Mouse (Mus musculus): Measurements from ENCODE around the gene Dscam. TPM values are rescaled to one million over a fixed set of nuclear protein-coding genes. Genes with fewer than 3 reads are reported as not detected.

Gene Dscam
- total RNA-seq, 2 experiments from 2014 or later, result 41.2 to 44.9 TPM

GRCm38 (mm10) chr16:96971768-96972167, 198.8 kb downstream of the Dscam start:
- TF ChIP-seq CTCF (IDR thresholded peaks at IDR 0.05), result no peak
- Histone ChIP-seq H3K4me3 (no peak overlapping the region), H3K27ac (no peak overlapping the region)
- intact Hi-C loops (cut with DNase I), result no loop called here
- DNase-seq (ENCODE audit: extremely low spot score in 1 of 2, low spot score in 2 of 2), result no peak

GRCm38 (mm10) chr16:96970412-96970811, 200.1 kb downstream of the Dscam start:
- intact Hi-C loops (cut with DNase I), result no loop called here
- no peak overlapping the region for H3K27ac ChIP-seq
- H3K4me3 ChIP-seq, result no peak overlapping the region
- no peak for TF ChIP-seq CTCF (IDR thresholded peaks at IDR 0.05)
- no peak for DNase-seq (ENCODE audit: extremely low spot score in 1 of 2, low spot score in 2 of 2)

- DNase-seq (ENCODE audit: extremely low spot score in 1 of 2, low spot score in 2 of 2), result no peak
- no peak for TF ChIP-seq CTCF (IDR thresholded peaks at IDR 0.05)
- H3K27ac ChIP-seq, result no peak overlapping the region
- intact Hi-C loops (cut with DNase I), result no loop called here
- no peak overlapping the region for H3K4me3 ChIP-seq
Measured at GRCm38 (mm10) chr16:96969643-96970042, 200.9 kb downstream of the Dscam start.

DNA sequence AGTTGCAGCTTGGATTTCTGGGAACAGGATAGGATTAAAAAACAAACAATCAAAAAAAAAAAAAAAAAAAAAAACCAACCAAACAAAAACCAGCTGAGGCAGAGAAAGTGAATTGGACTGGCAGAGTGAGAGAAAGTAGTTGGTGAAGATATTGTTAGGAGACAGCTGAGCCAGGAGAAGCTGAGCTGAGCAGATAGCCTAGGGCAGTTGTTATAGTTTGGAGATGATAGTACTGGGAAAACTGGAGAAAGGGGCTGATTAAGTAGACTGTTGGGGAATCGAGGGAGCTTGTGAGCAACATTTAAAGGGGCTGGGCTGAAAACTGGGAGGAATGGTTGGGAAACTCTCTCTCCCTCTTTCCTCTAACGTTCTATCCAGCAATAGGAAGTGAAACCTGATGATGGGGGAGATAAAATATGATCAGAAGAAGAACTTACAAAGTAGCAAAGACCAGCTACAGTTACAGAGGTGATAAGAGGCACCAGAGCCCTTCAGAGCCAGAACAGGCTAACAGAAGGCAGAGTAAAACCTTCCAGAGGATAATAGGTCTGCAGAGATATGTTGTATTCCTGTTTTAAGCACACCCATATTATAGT, 201.6 kb downstream of the Dscam start:
- no peak overlapping the region for H3K27ac ChIP-seq
- no peak overlapping the region for H3K4me3 ChIP-seq
- no peak for DNase-seq (ENCODE audit: extremely low spot score in 1 of 2, low spot score in 2 of 2)
- no peak for TF ChIP-seq CTCF (IDR thresholded peaks at IDR 0.05)
- intact Hi-C loops (cut with DNase I), result no loop called here

DNA sequence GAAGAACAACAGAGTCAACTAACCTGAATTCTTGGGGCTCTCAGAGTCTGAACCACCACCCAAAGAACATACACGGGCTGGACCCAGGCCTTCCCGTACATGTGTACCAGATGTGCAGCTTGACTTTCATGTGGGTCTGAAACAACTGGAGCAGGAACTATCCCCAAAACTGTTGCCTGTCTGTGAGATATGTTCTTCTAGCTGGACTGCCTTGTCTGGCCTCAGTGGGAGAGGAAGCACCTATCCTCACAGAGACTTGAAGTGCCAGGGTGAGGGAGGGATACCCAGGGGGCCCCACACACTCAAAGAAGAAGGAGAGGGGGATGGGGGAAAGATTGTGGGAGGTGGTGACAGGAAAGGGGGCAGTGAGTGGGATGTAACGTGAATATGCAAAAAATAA, 210.9 kb downstream of the Dscam start:
- intact Hi-C loops (cut with DNase I), result no loop called here
- Histone ChIP-seq H3K27ac (no peak overlapping the region), H3K4me3 (no peak overlapping the region)
- TF ChIP-seq CTCF (IDR thresholded peaks at IDR 0.05), result no peak
- DNase-seq (ENCODE audit: extremely low spot score in 1 of 2, low spot score in 2 of 2), result no peak

DNA sequence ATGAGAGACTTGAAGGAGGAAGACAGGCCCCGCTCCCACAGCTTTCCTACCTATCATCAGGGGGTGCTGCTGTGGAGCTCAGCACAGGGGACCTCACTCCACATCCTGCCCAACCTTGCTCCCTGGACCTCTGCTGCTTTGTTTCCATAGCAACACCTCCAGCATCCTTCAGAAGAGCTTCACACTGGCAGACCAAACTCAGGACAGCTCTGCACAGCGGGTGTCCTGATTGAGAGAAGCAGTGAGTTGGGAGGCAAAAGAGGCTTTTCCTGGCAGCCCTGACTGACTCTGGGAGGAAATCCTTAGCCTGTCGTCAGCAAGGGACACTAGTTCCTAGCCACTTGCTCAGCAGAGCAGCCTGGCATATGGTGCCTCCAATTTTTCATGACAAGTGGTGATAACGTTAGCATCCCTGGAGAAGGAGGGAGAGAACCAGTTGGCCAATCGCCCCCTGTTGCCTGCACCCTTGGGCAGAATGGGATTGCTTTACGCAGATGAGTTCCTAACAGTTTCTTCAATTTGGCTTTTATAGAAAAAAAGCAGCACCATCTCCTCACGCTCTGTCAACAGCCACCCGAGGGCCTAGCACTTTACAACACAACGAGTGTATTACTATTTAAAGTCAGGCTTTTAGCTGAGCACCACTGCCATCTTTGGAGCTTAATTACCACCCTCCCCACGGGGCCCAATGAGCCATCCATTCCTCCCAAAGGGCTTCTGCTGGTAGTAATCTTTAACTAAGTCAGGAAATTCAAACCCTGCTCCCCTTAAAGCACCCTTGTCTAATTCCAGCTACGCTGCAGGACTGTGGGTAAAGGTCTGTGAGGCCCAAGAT, 224.9 kb downstream of the Dscam start:
- Histone ChIP-seq H3K4me3 (no peak overlapping the region), H3K27ac (no peak overlapping the region)
- no peak for DNase-seq (ENCODE audit: extremely low spot score in 1 of 2, low spot score in 2 of 2)
- no peak for TF ChIP-seq CTCF (IDR thresholded peaks at IDR 0.05)
- intact Hi-C loops (cut with DNase I), result no loop called here

DNA sequence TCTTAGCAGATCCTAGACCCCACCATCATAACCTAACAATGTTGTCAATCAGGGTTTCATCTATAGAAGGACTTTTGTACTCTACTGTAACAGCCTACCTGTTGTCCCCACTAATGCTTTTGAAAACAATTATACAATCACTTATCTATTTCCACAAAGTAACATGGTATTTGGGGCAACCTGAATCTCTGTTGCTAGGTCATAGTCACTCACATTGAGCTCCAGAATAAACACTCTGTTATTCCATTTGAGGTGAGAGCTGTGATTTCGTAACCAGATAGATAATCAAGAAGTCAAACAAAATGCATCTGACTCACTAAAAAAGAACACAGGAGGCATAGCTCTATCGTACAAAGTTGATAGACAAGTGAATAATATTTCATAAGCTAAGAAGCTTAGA, 226.9 kb downstream of the Dscam start:
- no peak for TF ChIP-seq CTCF (IDR thresholded peaks at IDR 0.05)
- H3K4me3 ChIP-seq, result no peak overlapping the region
- H3K27ac ChIP-seq, result no peak overlapping the region
- no peak for DNase-seq (ENCODE audit: extremely low spot score in 1 of 2, low spot score in 2 of 2)
- intact Hi-C loops (cut with DNase I), result no loop called here

DNA sequence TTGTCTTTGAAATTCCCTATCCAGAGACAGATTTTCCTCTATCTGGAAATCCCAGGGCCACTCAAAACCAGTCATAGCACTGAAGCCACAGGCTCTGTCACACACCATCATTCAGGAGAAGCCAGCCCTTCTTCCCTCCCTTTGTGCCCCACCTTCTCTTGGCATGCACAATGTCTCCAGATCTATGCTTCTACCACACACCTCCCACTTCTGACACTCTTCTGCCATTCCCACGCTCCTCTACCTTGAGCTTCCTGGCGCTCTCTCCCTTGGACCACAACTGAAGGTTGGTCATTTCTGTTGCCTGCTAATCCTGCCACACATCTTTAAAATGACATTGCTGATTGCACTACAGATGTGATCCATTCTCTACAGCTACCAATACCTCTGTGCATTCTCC, 235.8 kb downstream of the Dscam start:
- DNase-seq (ENCODE audit: extremely low spot score in 1 of 2, low spot score in 2 of 2), result no peak
- intact Hi-C loops (cut with DNase I), result no loop called here
- TF ChIP-seq CTCF (IDR thresholded peaks at IDR 0.05), result no peak
- Histone ChIP-seq H3K4me3 (no peak overlapping the region), H3K27ac (no peak overlapping the region)

- no peak for DNase-seq (ENCODE audit: extremely low spot score in 1 of 2, low spot score in 2 of 2)
- intact Hi-C loops (cut with DNase I), result no loop called here
Measured at GRCm38 (mm10) chr16:96932211-96932610, 238.3 kb downstream of the Dscam start.

DNA sequence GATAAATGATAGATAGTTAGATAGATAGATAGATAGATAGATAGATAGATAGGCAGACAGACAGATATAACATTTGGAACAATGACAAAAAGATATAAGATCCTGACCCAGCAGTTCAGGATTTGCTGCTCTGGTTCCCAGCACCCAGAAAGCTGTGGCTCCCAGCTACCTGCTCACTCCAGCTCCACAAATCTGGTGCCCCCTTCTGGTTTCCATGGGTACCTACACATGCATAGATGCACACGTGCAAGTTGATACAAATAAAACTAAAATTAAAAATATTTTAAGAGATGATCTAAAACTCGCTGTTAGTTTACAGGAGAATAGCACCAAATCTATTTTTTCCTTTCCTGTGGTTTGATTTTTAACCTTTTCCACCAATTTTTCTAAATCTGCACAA, 238.8 kb downstream of the Dscam start:
- Histone ChIP-seq H3K27ac (no peak overlapping the region), H3K4me3 (no peak overlapping the region)
- no peak for DNase-seq (ENCODE audit: extremely low spot score in 1 of 2, low spot score in 2 of 2)
- intact Hi-C loops (cut with DNase I), result no loop called here
- peak; percentile 26 for TF ChIP-seq CTCF (IDR thresholded peaks at IDR 0.05)

More at GRCm38 (mm10) chr16:96932211-96932610, 238.3 kb downstream of the Dscam start:
- no peak for TF ChIP-seq CTCF (IDR thresholded peaks at IDR 0.05)
- H3K27ac ChIP-seq, result no peak overlapping the region
- no peak overlapping the region for H3K4me3 ChIP-seq

- TF ChIP-seq CTCF (IDR thresholded peaks at IDR 0.05), result no peak
- no peak for DNase-seq (ENCODE audit: extremely low spot score in 1 of 2, low spot score in 2 of 2)
- Histone ChIP-seq H3K27ac (no peak overlapping the region), H3K4me3 (no peak overlapping the region)
- intact Hi-C loops (cut with DNase I), result no loop called here
Measured at GRCm38 (mm10) chr16:96928011-96928410, 242.5 kb downstream of the Dscam start.

DNA sequence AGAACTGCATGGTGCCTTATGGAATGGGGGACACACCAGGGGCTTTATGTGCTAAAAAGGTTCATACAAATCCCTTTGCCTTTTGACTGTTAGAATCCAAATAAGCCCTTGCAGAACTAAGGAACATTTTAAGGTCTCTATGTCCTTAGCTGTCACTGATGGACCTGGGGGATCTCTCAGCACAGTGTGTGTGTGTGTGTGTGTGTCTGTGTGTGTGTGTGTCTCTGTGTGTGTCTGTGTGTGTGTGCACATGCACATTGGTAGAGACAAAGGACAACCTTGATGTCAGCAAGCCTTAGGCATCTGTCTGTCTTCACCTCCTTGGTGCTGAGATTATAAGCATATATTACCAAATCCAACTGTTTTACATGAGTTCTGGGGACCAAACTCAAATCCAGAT, 243.1 kb downstream of the Dscam start:
- DNase-seq (ENCODE audit: extremely low spot score in 1 of 2, low spot score in 2 of 2), result no peak
- no peak for TF ChIP-seq CTCF (IDR thresholded peaks at IDR 0.05)
- intact Hi-C loops (cut with DNase I), result no loop called here
- Histone ChIP-seq H3K27ac (no peak overlapping the region), H3K4me3 (no peak overlapping the region)

DNA sequence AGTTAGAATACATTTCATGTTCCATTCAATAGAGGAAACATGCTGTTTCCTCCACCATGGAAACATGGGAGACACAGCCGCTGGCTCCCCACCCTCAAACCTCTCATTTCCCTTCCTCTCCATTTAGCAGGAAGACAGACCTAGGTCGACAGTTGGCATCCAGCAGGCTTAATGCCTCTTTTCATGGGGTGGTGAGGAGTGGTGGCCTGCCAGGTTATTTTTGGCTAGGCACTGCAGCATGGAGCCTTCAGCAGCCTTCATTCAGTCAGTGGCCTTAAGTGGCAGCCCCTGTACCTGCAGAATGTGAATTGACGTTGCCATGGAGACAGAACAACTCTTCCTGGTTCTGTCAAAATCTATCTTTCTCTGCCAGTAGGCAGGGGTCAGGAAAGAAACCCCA, 243.6 kb downstream of the Dscam start:
- no peak for TF ChIP-seq CTCF (IDR thresholded peaks at IDR 0.05)
- no peak for DNase-seq (ENCODE audit: extremely low spot score in 1 of 2, low spot score in 2 of 2)
- intact Hi-C loops (cut with DNase I), result no loop called here
- no peak overlapping the region for H3K4me3 ChIP-seq
- H3K27ac ChIP-seq, result no peak overlapping the region
